Mouse (Mus musculus) heart, embryonic 16.5 days (tissue): ENCODE results near the gene H2-D1. TPM values are rescaled to one million over a fixed set of nuclear protein-coding genes. Genes with fewer than 3 reads are reported as not detected.

ENCODE experiments used
- ATAC-seq: fragments of 200-750 bp; cut with Nextera tagmentation; replicated peaks from 2 replicates; pipeline ENCODE4 v1.8.0; 2017; ENCODE audit warnings: moderate number of reproducible peaks; ENCODE audit not compliant: insufficient read depth, low FRiP score; ENCODE audit errors: extremely low read depth
- H3K27ac ChIP-seq: fragments of 300-500 bp; sonication (generic); 2 replicates; pipeline ENCODE4 v1.5.1; 2014; ENCODE audit warnings: mild to moderate bottlenecking, low read length, control low read depth, moderate library complexity
- H3K27me3 ChIP-seq: fragments of 300-500 bp; sonication (generic); 2 replicates; pipeline ENCODE4 v1.6.1; 2014; ENCODE audit warnings: low read length, mixed read lengths; ENCODE audit not compliant: control insufficient read depth, insufficient read depth
- H3K36me3 ChIP-seq: fragments of 300-500 bp; sonication (generic); 2 replicates; pipeline ENCODE4 v1.6.1; 2014; ENCODE audit not compliant: control insufficient read depth, insufficient read depth
- H3K4me1 ChIP-seq: fragments of 300-500 bp; sonication (generic); 2 replicates; pipeline ENCODE4 v1.6.1; 2014; ENCODE audit warnings: low read length, mixed read lengths; ENCODE audit not compliant: control insufficient read depth, insufficient read depth
- H3K4me2 ChIP-seq: fragments of 300-500 bp; sonication (generic); 2 replicates; pipeline ENCODE4 v1.6.1; 2014; ENCODE audit warnings: low read depth, mild to moderate bottlenecking, control low read depth, low read length
- H3K4me3 ChIP-seq: fragments of 300-500 bp; sonication (generic); 2 replicates; pipeline ENCODE4 v1.5.1; 2014; ENCODE audit warnings: mild to moderate bottlenecking, control low read depth, low read length
- H3K9ac ChIP-seq: fragments of 300-500 bp; sonication (generic); 2 replicates; pipeline ENCODE4 v1.6.1; 2014; ENCODE audit warnings: low read length, control low read depth
- H3K9me3 ChIP-seq: fragments of 300-500 bp; sonication (generic); replicated peaks from 2 replicates; pipeline ENCODE4 v1.6.1; 2016; ENCODE audit warnings: low read length; ENCODE audit not compliant: control insufficient read depth
- WGBS: fragments of 180-500 bp; shearing (Covaris S2); extraction: QIAGEN DNeasy Blood & Tissue Kit; methylation state at CpG from one replicate; pipeline ENCODE4 v1.1.7; 2014; 5-methylcytosine and 5-hydroxymethylcytosine counted together
- polyA plus RNA-seq: library from polyadenylated mRNA; unstranded; fragments of >200 nt; fragmentation: Nextera tagmentation; extraction: Ambion mirVana; gene quantifications from 2 replicates; pipeline ENCODE4 v1.2.1, GENCODE M21; 2015

Gene H2-D1
- polyA plus RNA-seq, 1 experiment from 2014 or later, result 110 TPM

DNA sequence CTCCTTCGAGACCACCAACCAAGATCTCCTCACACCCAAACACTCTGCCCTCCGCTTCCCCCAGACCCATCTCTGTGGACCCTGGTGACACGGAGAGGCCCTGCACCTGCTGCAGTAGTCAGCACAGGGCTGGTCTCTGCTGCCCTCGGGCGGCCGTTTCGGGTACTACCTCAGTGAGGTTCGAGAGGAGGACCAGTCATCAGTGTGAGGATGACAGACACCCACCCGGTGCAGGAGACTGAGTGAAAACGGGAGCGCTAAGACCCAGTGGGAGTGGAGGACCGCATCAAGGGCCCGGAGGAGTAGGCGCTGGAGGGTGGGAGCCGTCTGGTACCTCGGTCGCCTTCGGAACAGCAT is 26.2 kb upstream of the H2-D1 start:
- Histone ChIP-seq H3K27ac (peak overlapping the region; percentile 94), H3K9ac (peak overlapping the region; percentile 94), H3K4me3 (peak overlapping the region; percentile 75), H3K4me2 (peak overlapping the region; percentile 89), H3K4me1 (peaks cover 39% of the 10 kb centered on the region), H3K27me3 (no peaks in the 10 kb centered on the region), H3K9me3 (no peaks in the 10 kb centered on the region), H3K36me3 (no peaks in the 10 kb centered on the region)
- peak; percentile 56 for ATAC-seq
- 1% methylated on average over 18 of the region's 18 CpGs for WGBS

DNA sequence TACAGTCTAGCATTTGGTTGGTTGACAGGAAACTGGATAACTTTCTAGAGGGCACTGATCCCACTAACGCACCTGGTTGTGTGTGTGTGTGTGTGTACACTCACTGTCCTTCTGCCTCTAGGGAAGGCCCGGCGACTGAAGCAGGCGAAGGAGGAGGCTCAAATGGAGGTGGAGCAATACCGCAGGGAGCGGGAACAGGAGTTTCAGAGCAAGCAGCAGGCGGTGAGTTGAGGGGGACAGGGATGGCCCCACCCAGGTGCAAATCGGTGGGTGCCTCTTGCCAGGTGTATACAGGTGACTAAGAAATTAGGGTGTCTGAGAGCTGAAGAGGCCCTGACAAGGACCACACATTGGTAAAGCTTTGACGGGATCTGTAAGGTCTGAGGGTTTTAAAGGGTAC is 25.5 kb upstream of the H2-D1 start:
- Histone ChIP-seq H3K27me3 (no peaks in the 10 kb centered on the region), H3K4me2 (no peak overlapping the region)
- no peak for ATAC-seq

DNA sequence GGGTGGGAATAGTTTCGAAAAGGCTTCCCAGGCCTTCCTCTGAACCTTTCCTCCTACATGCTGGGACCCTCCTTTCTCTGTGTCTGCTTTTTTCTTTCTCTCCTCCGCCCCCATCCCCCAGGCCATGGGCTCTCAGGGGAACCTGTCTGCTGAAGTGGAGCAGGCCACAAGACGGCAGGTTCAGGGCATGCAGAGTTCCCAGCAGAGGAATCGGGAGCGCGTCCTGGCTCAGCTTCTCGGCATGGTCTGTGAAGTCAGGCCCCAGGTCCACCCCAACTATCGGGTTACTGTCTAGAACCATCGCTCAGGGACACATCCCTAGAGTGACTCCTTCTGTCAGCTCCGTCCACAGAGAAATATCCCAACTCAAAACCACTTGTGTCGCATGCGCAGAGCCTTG is 25.0 kb upstream of the H2-D1 start:
- peaks cover 32% of the 10 kb centered on the region for H3K4me1 ChIP-seq
- 85% methylated on average over 12 of the region's 12 CpGs for WGBS
- no peak for ATAC-seq
- H3K27me3 ChIP-seq, result no peaks in the 10 kb centered on the region
- no peak overlapping the region for H3K27ac ChIP-seq
- H3K4me3 ChIP-seq, result no peak overlapping the region
- no peak overlapping the region for H3K4me2 ChIP-seq
- no peaks in the 10 kb centered on the region for H3K9me3 ChIP-seq
- H3K9ac ChIP-seq, result no peak overlapping the region
- no peaks in the 10 kb centered on the region for H3K36me3 ChIP-seq

More for the DNA sequence above, 25.5 kb upstream of the H2-D1 start:
- no peak overlapping the region for H3K27ac ChIP-seq
- no peak overlapping the region for H3K9ac ChIP-seq
- H3K9me3 ChIP-seq, result no peaks in the 10 kb centered on the region
- 75% methylated on average over 9 of the region's 9 CpGs for WGBS
- peaks cover 36% of the 10 kb centered on the region for H3K4me1 ChIP-seq
- H3K36me3 ChIP-seq, result no peaks in the 10 kb centered on the region
- no peak overlapping the region for H3K4me3 ChIP-seq

DNA sequence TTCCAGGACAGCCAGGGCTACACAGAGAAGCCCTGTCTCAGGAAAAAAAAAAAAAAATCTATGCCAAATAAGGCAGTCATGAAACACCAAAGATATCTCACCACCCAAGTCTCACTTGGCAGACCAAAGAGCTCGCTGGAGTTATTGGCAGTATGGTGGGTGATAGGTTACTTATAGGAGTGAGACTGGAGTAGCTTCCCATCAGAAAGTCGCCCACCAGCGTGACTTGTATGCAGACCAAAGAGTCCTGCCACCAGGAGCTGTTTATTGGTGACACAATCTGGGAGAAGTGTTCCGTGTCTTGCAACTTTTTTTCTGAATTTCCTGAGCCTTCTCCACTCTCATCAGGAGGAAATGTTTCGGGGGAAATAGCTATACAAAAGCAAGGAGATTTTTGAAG is 22.8 kb upstream of the H2-D1 start:
- peaks cover 29% of the 10 kb centered on the region for H3K4me1 ChIP-seq
- no peak overlapping the region for H3K4me3 ChIP-seq
- ATAC-seq, result no peak
- H3K27ac ChIP-seq, result peak overlapping the region; percentile 99
- H3K36me3 ChIP-seq, result peaks cover 15% of the 10 kb centered on the region
- H3K4me2 ChIP-seq, result no peak overlapping the region
- 75% methylated on average over 5 of the region's 5 CpGs for WGBS
- H3K27me3 ChIP-seq, result no peaks in the 10 kb centered on the region
- no peaks in the 10 kb centered on the region for H3K9me3 ChIP-seq
- H3K9ac ChIP-seq, result no peak overlapping the region

DNA sequence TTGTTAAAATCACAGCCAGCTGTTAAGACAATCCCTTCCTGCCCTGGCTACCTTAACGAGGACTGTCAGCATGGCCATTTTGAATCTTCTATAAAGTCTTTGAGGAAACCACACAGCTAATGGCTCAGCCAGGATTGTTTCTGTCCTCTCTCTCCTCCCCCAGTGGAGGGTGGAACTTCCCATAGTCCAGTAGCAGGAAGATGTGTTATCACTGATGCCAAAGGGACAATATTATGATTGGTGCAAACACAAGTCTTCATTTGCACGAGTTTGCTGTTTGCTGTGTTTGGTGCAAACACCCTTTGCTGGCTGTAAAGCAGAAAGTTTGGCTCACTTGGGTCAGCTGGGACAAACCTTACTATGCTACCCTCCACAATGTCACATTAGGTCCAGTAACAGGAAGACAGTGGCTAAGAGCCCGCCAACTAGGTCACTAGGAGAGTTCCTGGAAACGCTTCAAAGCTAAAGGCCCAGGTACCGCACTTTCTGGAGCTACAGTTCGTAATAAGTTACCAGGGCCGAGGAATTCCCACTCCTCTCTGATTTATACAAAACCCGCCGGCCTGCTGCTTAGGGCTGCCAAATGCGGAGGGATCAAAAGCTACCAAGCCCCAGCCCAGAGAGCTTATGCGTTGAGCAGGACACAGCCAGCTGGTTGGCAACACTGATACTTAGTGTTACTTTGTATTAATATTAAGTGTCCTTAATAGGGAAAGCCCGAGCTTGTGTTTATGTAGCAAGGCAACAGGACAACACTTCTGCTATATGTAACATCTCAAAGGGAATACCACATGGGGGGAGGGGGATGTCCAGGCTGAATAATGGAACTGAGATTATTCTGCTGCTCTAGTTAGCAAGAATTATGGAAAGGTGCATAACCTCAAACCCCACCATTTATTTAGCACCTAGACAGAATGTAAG is 21.9 kb upstream of the H2-D1 start:
- no peaks in the 10 kb centered on the region for H3K27me3 ChIP-seq
- ATAC-seq, result no peak; the same call in 1 of the 2 replicates
- peak overlapping the region; percentile 99 for H3K27ac ChIP-seq
- peak overlapping the region; percentile 95 for H3K4me2 ChIP-seq
- H3K36me3 ChIP-seq, result peaks cover 24% of the 10 kb centered on the region
- peak overlapping the region; percentile 94 for H3K4me3 ChIP-seq
- H3K9ac ChIP-seq, result peak overlapping the region; percentile 70
- H3K9me3 ChIP-seq, result no peaks in the 10 kb centered on the region
- WGBS, result 31% methylated on average over 12 of the region's 12 CpGs
- peaks cover 37% of the 10 kb centered on the region for H3K4me1 ChIP-seq

DNA sequence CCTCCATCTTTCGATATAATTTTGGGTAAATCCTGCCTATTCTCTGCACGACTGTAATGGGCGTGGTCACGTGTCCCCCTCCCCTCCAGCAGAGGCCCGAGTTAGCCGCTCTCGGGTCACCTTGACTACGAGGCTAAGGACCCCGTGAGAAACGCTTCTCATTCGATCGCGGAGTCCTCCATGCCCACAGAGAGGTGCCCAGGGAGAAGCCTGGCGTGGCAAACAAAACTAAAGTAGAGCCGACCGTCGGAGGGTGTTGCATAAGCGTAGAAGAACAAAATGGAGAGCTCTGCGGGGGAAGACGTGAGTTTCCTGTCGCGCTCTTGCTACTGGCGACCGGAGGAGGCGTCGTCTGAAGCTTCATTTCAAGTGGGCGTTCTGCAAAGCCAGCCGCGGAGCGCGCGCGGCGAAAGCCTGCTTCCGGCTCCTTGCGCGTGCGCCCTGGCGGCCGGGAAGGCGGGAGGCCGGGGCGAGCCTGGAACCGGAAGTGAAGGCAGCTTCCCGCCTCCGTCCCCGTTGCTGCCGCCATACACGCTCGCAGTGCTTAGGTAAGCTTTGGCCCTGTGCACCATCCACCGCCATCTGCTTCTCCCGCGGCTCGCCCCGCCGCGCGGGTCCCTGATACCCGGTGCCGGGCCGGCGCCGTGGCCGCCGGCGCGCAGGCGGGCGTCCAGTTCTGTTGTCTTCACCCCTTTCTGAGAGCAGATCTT is 21.1 kb upstream of the H2-D1 start, which contains the start of gene Ddx39b:
Gene Ddx39b, plus strand, starts transcription at position 442 of the 710 bp plus-strand sequence.
- H3K9me3 ChIP-seq, result no peaks in the 10 kb centered on the region
- ATAC-seq, result peak; percentile 89
- H3K4me3 ChIP-seq, result peak within 1 kb of the TSS; percentile 94
- peak within 1 kb of the TSS; percentile 95 for H3K4me2 ChIP-seq
- WGBS, result under 1% methylated on average over 67 of the region's 69 CpGs
- peak within 1 kb of the TSS; percentile 99 for H3K9ac ChIP-seq
- no peaks in the 10 kb centered on the region for H3K27me3 ChIP-seq
- H3K4me1 ChIP-seq, result peaks cover 43% of the 10 kb centered on the region
- H3K27ac ChIP-seq, result peak within 1 kb of the TSS; percentile 99
- H3K36me3 ChIP-seq, result peaks cover 32% of the 10 kb centered on the region

DNA sequence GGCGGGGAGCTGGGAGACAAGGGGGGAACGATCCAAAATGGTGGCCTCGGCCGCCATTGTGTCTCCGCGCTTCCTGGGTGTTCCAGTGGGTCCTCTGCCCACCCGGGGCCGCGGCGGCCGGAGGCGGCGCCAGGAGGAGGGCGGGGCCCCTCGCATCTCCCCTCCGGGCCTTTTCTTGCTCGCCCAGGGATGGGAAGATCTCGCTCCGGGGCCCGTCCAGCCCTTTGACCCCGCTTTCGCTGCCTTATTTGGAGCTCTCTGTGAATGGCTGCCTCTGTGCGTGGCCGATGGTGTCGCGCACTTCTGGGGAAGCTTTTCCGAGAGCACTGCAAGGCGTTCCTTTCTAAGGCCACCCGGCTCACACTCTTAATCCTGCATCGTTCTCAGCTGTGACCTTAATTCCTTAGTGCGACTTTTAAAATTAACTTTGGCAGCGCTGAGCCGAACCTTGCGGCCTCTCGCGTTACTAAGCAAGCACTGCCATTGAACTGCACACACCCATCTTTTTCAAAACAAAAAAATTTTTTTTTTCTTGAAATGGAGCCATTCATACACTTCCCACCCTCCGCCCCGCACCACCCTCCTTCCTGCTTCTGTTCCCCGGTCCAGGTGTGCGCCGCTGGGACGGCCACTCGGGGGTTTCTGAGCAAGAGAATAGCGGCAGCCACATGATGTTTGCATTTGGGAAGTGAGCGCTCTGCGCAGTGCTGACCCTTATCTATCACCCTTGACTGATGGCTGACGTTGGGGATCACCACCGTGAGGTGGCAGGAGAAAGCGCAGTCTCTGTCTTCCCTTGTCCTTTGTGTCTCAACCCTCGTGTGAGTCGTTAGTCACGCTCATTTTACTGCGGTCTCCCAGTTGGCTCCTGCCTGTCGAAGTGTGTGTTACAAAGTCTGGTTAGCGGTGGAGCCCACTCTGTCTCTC is 20.3 kb upstream of the H2-D1 start:
- no peaks in the 10 kb centered on the region for H3K9me3 ChIP-seq
- under 1% methylated on average over 55 of the region's 55 CpGs for WGBS
- peaks cover 43% of the 10 kb centered on the region for H3K4me1 ChIP-seq
- no peaks in the 10 kb centered on the region for H3K27me3 ChIP-seq
- H3K4me3 ChIP-seq, result peak overlapping the region; percentile 94
- peak overlapping the region; percentile 95 for H3K4me2 ChIP-seq
- H3K9ac ChIP-seq, result peak overlapping the region; percentile 99
- H3K27ac ChIP-seq, result peak overlapping the region; percentile 99
- ATAC-seq, result peak; percentile 47
- peaks cover 40% of the 10 kb centered on the region for H3K36me3 ChIP-seq

DNA sequence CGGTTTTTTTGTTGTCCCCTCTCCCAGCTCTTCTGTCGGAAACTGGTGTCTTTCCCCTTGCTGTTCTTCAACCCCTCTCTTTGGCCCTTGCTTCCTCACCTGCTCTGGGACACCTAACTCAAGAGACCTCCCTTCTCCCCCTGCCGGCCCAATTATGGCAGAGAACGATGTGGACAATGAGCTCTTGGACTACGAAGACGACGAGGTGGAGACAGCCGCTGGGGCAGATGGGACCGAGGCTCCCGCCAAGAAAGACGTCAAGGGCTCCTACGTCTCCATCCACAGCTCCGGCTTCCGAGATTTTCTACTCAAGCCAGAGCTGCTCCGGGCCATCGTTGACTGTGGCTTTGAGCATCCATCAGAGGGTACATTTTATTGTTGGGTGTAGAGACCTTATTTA is 19.4 kb upstream of the H2-D1 start:
- ATAC-seq, result no peak

More for the DNA sequence above, 19.4 kb upstream of the H2-D1 start:
- peak overlapping the region; percentile 99 for H3K27ac ChIP-seq
- H3K9ac ChIP-seq, result peak overlapping the region; percentile 99
- H3K4me3 ChIP-seq, result peak overlapping the region; percentile 94
- 4% methylated on average over 16 of the region's 16 CpGs for WGBS
- H3K4me2 ChIP-seq, result peak overlapping the region; percentile 95
- no peaks in the 10 kb centered on the region for H3K9me3 ChIP-seq
- peaks cover 45% of the 10 kb centered on the region for H3K4me1 ChIP-seq
- H3K36me3 ChIP-seq, result peaks cover 48% of the 10 kb centered on the region
- no peaks in the 10 kb centered on the region for H3K27me3 ChIP-seq
